Mouse (Mus musculus): ENCODE measurements around the gene Rrp1.
"Not testable (repeated sequence)": the region's sequence is repeated elsewhere in the genome, so short reads cannot be mapped to it uniquely, and the experiment has no call there.

The Rrp1 gene

DNA sequence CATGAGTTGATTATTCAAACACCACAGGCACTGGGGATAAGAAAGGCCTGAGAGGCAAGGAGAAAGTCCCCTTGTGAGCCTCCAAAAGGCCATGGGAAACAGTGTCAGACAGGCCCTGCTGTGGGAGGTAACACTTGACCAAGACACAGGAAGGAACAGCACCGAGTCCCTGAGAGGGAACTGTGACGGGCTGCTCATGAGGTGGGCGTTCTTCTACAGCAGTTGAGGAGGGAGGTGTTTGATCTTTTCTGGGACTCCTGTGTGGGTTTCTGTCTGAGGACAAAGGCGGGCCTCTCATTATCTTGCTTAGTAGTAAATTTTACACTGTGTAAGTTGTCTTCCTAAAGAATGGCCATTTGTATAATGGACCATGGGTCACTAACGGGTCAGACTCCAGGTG, 27.3 kb downstream of the Rrp1 start:
- DNase-seq (ENCODE audit: low read depth in 2 of 2, low spot score in 2 of 2), result no peak

DNA sequence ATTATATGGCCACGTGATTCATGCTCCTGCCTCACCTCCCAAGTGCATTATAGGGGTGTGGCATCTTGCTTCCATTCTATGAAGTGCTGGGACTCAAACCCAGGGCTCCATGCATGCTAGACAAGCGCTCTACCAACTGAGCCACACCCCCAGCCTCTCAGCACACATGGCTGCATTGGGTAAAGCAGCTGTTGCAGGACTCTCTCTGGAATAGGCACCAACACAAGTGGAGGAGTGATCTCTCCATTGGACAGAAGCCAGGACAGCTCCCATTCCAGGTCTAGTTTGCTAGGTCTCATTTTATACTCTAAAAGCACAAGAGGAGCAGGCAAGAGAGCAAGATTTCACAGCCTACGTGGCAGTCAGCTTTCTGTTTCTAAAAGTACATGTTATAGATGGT, 29.3 kb downstream of the Rrp1 start:
- no peak for DNase-seq (ENCODE audit: low read depth in 2 of 2, low spot score in 2 of 2)

DNA sequence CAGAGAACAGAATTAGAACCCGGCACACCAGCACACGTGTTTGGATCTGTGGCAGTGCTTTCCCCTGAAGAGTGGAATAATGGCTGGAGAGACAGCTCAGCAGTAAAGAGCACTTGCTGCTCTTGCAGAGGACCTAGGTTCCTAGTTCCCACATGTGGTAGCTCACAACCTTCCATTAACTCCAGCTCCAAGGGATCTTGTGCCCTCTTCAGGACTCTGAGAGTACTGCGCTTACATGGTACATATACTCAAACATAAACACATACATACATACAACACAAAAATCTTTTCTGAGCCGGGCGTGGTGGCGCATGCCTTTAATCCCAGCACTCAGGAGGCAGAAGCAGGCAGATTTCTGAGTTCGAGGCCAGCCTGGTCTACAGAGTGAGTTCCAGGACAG, 34.3 kb downstream of the Rrp1 start:
- no peak for DNase-seq (ENCODE audit: low read depth in 2 of 2, low spot score in 2 of 2)

DNA sequence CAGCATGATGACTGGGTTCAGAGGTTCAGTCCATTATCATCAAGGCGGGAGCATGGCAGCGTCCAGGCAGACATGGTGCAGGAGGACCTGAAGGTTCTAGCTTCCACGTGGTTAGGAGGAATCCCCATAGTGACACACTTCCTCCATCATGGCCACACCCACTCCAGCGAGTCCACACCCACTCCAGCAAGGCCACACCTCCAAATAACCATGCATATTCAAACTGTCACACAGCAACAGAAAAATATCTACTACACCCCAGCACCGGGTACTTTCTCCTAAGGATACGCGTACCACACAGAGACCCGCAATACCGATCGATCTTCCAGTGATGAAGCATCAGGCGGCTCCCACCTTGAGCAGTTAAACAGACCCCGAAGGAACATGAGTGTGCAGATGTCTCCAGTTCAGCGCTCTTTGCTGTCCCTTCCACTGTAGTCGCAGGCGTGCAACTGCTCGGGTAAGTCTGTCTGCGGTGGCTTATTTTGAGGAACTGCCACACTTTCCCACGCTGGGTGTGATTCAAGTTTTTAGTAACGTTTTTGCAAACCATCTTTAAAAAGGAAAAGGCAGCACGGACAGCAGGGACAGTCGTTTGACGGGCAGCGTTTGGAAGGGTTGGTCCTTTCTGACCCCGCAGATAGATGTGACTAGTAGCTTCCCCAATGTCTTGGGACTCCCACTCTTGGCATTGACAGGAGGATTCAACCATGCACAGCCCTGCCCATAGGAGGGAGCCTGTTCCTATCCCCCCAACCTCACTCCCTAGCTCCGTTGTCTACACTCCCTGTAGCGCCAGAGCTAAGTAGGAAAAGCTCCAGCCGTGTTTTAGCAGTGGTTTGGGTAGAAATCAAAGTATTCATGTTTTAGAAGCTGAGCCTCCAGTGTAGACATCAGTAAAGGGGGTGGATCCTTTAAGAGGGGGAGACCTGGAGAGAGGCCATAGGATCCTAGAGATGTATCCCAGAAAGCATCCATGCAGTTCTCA, 39.9 kb downstream of the Rrp1 start:
- peak; percentile 27 to 61 for DNase-seq (ENCODE audit: low read depth in 2 of 2, low spot score in 2 of 2)

DNA sequence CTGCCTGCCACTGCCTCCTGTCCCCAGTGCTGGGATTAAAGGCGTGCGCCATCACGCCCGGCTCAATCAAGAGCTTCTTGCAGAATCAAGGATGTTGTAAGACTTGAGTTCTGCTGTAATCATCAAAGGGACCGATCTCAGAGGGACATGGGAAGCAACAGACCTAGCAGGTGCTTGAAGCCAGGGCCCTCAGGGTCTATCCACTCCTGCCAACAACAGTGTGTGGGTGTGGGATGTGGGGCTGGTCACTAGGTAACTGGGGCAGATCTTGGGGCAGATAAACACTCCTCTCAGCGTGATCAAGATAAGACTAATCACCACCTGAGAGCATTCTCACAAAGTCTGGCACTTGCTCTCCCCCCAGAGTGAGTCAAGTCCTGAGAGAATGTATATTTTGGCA, 41.1 kb downstream of the Rrp1 start:
- no peak for DNase-seq (ENCODE audit: low read depth in 2 of 2, low spot score in 2 of 2)

DNA sequence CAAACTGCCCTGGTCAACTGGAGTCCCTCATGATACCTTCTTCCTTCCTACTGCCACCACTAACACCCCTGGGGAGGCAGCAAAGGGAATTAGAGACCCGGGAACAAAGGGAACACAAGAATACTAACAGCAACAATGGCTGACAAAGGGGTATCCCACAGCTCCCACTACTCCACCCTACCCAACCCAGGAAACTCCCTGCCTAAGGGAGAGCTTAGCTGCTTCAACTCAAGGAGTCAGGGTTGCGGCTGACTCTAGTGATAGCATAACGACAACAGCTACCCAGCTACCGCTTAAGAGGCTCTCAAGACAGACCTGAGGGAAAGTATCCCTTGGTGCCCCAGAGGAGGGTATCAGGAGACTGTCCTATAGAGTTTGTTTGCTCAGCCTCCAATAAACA, 45.3 kb downstream of the Rrp1 start:
- no peak for DNase-seq (ENCODE audit: low read depth in 2 of 2, low spot score in 2 of 2)

DNA sequence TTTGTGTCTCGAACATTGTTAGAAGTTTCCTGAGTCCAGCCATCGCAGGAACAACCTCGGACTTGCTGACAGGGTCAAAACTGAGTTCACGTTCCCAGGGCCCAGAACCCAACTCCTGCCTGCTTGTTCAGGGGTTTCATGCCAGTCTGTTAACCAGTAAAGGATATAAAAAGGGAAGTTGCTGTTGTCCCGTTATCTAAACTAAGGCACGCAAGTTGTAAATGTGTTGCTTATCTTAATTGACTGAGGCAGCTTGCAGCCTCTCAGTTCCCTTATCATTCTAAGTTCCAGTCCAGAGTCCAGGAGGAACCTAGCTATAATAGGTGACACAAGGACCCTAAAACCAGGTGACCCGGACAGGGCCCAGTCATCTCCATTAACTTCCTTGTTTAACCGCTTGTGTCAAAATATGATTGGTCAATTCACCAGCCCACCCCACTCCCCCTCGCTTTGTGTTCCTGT, 46.0 kb downstream of the Rrp1 start:
- no peak for DNase-seq (ENCODE audit: low read depth in 2 of 2, low spot score in 2 of 2)

DNA sequence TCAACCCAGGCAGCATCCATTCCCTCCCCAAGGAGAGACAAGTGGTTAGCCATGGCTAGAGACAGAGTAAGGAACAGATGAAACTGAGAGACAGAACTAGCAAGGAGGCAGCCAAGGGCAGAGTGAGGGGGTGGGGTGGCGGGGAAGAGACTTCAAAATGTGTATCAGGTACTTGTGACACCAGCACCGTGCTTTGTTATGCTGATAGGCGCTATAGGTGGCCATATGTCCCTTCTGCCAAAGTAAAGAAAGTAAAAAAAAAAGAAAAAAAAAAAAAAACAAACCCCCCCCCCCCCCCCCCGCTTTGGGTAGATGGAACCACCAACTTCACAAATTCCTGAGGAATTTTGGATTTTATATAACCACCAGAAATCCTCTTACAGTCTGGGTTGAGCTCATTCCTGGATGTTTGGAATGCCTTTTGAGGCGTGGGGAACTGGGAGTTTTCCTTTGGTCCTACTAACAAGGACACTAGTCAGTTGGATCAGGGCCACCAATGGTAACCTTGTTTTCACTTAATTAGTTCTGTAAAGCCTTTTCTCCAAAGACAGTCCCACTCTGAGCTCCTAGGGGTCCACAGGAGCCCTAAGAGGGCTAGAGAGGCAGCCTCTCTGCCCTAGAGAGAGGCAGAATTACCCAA, 46.5 kb downstream of the Rrp1 start:
- no peak for DNase-seq (ENCODE audit: low read depth in 2 of 2, low spot score in 2 of 2)

DNA sequence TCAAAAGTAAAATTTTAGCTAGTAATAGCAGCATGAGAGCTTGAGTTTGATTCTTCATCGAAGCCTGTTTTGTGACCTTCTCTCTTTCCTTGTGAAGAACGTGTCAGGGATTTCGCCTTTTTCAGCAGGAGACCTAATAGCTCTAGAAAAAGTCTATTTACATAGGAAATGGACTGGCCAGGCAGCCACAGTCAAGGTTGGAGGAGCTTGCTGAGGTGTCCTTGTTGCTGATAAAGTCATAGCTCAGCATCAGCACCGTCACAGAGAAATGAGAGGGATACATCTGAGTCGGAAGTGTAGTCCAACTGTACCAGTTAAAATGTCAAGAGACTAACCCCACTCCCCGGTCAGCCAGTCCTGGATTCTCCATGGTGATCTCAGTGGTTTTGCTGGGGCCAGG, 47.3 kb downstream of the Rrp1 start:
- no peak for DNase-seq (ENCODE audit: low read depth in 2 of 2, low spot score in 2 of 2)

DNA sequence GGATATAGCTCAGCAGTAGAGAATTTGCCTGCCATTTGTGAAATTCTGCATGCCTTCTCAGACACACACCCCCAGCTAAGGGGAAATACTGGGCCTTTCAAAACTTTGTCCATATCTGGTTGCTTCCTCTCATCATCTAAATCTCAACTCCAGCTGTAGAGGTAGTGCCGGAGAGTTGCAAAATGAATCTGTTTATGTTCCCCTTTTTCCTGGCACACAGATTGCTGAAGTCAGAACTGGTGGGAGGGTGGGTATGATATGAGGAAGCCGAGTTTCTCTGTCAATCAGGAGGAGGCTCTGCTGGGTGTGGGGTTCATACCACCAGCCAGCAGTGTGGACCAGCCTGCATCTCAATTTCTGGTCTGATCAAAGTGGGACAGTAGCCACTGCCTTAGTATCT, 48.7 kb downstream of the Rrp1 start:
- DNase-seq (ENCODE audit: low read depth in 2 of 2, low spot score in 2 of 2), result no peak

DNA sequence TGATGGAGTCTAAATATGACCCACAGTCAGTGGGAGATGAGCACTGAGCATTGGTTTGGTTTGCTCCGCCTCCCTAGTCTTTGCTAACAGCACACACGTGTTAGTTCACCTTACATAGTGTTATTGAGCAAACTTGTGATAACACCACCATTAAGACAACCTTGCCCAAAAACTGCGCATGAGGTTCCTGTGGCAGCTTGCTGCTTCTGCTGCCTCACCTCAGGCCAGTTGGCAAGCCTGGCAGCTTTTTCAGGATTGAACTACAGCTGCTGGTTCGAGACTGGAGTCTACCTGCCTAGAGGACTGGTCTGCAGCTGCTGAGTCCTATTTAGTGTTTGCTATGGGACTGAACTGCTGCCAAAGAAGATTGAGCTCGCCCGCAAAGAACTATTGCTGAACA, 49.5 kb downstream of the Rrp1 start:
- DNase-seq (ENCODE audit: low read depth in 2 of 2, low spot score in 2 of 2), result no peak

DNA sequence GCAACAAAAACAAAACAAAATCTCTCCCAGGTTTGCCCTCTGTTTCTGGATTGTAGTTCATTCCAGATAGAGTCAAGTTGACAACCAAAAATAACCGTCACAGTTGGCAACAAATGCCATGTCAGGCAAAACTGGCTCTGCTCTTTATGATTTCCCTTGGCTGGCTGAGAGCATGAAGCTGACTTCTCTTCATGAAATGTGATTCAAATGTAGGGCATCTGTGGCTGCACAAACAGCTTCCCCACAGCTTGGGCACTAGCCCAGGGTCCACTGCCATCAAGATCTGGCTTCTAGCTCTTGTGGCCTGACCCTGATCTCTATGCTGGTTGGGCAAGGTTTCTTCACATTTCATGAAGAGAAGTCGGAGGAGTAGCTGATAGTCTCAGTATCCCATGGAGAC, 50.9 kb downstream of the Rrp1 start:
- DNase-seq (ENCODE audit: low read depth in 2 of 2, low spot score in 2 of 2), result no peak

DNA sequence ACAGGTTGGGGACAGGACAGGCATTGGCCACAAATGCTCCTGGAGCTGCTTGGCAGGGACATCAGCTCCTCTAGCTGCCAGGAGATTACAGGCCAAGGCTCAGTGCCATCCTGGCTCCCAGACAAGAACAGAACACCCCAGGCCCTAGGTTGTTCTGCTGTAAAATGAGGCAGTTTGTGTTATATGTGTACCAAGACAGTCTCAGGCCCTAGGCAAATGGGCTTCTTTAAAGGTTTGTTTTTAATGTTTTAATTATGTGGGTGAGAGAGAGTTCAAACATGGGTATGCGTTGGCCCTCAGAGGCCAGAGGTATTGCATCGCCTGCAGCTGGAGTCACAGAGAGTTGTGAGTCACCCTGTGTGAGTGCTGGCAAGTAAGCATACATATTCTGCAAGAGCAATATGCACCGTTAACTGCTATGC, 52.5 kb downstream of the Rrp1 start:
- no peak for DNase-seq (ENCODE audit: low read depth in 2 of 2, low spot score in 2 of 2)

DNA sequence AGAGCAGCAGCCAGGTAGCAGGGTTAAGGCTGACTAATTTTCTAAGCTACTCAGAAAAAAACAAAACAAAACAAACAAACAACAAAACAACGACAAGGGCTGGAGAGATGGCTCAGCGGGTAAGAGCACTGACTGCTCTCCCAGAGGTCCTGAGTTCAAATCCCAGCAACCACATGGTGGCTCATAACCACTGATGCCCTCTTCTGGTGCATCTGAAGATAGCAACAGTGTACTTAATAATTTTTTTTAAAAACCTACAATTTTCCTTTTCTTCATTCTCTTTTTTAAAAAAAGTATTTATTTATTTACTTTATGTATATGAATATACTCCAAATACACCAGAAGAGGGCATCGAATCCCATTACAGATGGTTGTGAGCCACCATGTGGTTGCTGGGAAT, 53.8 kb downstream of the Rrp1 start:
- not testable (repeated sequence) for DNase-seq (ENCODE audit: low read depth in 2 of 2, low spot score in 2 of 2)

DNA sequence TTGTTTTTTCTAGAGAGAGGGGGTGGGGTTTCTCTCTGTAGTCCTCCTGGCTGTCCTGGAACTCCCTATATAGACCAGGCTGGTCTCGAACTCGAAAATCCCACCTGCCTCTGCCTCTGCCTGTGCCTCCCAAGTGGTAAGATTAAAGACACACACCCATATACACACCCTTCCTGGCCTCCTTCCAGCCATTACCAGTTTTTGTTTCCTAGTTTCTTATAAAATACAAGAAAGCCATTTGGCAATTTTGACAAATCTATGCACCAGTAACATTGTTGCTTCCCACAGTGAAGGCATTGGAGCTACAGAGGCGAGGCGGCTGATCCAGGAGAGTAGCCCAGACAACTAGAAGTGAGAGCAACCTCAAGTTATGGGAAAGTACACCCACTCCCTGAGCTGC, 54.6 kb downstream of the Rrp1 start:
- no peak for DNase-seq (ENCODE audit: low read depth in 2 of 2, low spot score in 2 of 2)

DNA sequence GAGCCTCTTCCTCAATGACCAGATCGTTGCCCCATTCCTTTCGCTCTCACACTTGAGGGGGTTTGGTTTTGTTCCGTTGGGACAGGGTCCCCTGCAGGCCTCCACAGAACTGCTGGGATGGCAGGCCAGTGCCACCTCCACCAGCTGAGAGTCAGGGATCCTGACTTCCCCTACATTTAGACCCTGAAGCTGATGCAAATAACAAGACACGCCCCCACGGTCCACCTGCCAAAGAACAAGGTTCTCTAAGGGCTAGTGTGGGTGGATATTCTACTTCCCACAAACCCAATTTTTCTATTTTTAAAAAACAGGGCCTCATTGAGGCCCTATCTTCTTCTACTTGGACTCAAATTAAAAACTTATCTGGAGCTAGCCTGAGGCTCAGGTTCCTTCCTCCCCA, 55.1 kb downstream of the Rrp1 start:
- DNase-seq (ENCODE audit: low read depth in 2 of 2, low spot score in 2 of 2), result no peak

DNA sequence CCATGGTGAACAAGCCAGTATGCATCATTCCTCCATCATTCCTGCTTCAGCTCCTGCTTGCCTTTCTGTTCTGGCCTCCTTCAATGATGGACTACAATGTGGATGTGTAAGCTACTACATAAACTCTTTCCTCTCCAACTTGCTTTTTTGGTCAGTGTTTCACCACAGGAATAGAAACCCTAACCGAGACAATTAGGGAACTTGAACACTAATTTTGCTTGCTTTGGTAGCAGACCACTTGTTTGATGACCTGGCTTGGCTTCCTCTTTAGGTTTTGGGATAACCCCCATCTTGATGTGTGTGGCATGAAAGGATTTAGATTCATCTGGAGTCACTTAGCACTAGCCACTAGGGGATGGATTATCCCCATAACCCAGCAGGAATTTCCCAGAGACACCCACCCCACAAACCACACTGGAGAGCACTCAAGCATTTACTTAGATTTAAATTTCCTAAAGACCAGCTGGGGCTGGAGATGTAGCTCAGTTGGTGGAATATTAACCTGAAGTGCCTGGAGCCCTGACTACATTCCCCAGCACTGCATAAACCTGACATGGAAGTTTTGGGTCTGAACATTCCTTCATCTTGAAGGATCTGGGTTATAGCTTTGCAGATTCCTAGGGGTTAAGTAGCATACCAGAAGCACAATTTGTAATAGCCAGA, 56.8 kb downstream of the Rrp1 start:
- DNase-seq (ENCODE audit: low read depth in 2 of 2, low spot score in 2 of 2), result no peak

DNA sequence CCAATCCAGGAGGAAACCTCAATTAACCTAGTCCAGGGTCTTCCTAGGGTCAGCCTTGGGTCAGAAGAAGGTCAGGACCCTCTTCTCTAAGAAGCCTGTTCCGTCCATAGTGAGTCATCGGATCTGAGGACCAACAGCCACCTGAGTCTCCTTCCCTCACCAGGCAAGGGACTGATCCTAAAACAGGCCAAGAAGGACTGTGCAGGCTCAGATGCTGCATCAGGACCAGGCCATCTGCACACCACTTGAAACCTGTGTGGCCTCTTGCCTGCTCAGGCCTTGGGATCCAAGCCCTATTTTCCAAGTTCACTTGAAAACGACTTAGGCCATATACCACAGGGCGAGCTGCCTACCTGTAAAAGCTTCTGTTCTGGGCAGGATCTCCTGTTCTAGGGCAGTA, 59.6 kb downstream of the Rrp1 start:
- DNase-seq (ENCODE audit: low read depth in 2 of 2, low spot score in 2 of 2), result no peak

DNA sequence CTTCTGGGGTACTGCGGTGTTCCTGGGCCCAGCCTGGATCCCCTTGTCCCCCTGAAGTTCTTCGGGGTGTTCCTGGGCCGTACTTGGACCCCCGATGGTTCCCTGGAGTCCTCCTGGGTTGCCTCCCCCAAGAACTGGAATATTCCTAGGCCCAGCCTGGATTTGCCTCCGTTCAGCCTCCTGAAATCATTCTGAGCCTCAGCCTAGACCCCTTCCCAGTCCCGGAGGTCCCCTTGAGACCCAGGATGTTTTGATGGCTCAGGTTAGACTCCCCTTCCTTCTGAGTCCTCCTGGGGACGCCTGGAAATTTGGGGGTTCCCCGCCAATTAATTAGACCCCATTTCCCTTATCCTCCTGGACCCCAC, 60.2 kb downstream of the Rrp1 start:
- DNase-seq (ENCODE audit: low read depth in 2 of 2, low spot score in 2 of 2), result no peak

DNA sequence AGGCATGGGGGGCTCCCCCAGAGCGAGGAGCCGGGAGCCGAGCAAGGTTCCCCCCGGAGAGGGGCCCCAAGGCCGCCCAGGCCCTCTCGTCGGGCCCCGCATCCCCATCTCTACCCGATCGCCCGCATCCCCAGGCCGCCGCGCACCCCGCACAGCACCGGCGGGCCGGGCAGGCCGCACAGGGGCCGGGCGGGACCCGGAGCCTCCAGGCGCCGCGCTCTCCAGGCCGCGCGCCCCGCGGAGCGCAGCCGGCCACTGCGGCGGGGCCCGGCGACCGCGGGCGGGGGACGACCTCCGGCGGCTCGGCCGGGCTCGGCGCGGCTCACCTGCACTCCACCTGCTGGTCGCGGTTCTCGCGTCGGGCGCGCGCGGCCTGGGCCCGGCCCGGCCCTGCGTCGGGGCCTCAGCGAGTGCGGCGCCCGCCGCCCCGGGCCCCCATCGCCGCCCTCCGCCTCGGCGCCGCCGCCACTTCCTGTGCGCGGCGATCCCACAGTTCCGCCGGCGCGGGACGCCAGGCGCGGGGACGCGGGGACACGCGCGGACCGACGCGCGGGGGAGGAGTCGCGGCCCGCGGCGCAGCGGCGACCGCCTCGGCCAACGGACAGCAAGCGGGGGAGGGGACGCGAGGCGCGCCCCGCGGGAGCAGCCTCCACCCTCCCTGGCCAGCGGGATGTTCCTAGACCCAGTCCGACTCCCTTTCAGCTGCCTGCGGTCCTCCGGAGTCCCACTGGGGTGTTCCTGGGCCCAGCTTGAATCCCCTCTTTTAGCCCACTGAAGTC, 60.8 kb downstream of the Rrp1 start, which contains the start of gene Agpat3:
TSS of gene Agpat3 (minus strand) at position 603 of the 779 bp plus-strand sequence.
- DNase-seq (ENCODE audit: low read depth in 2 of 2, low spot score in 2 of 2), result peak; percentile 31 to 32

DNA sequence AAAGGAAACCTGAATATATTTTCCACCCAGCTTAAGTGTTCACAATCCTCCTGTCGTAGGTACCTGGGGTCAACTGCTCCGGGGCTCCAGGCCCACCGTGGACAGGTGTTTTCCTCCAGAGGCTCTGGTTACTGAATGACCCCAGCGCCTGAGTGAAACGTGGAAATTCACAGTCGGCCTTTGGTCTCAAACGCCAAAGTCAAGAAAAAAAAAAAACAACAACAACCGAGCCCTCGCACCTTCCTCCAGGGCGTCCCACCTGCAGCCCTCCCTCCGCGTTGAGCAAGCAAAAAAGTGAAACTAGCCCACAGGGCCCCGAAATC, 61.3 kb downstream of the Rrp1 start:
- no peak for DNase-seq (ENCODE audit: low read depth in 2 of 2, low spot score in 2 of 2)

Data from CD8-positive naive resting alpha-beta T cell, adult 2 months (primary cell).